In the genomic region with DNA sequence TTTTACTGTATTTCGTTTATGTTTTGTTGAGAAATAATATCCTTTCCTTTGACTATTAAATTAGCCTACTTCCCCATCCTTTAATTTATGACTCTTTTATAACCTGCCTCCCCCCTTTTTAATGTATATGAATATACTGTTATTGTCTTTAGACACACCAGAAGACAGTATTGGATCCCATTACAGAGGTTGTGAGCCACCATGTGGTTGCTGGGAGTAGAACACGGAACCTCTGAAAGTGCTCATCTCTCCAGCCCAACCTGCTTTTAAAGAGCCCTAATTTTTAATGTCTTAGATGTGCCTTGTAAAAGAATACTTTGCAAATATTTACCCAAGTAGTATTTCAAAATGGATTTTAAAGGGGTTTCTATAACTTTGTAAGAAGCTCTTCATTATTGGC, we compare ENCODE assay signal across 8 mouse cellular contexts.
DNase-seq lines count a peak whose midpoint lies in the region; ATAC-seq lines count a peak whose summit lies in the region.

No protein-coding gene starts in this region.

- peak; percentile 70 for ATAC-seq in CD4-positive, CD25-positive, alpha-beta regulatory T cell, adult 4 months
- ATAC-seq in monocyte, adult 5-6 weeks (replicated peaks; ENCODE audit: insufficient number of reproducible peaks, low FRiP score, low TSS enrichment, poor library complexity, severe bottlenecking) = no peak

- peak; percentile 5 for DNase-seq in cerebellum, adult 9-10 months
- DNase-seq in cerebellum, adult 11-12 months = no peak
- DNase-seq in kidney, postnatal 14 days = peak; percentile 10
- DNase-seq in kidney, adult 11 months = no peak
- DNase-seq in lung, postnatal 14 days = peak; percentile 3
- no peak for DNase-seq in right cerebral cortex, postnatal 25 days

Comparison
In these comparisons a context has a peak if more than half of its experiments do, and no peak if none do; other contexts are left out.
1. DNase-seq: peak in cerebellum, adult 9-10 months (single experiment), kidney, postnatal 14 days (single experiment) and lung, postnatal 14 days (single experiment); none in cerebellum, adult 11-12 months (single experiment), kidney, adult 11 months (single experiment) and right cerebral cortex, postnatal 25 days (single experiment).